Mouse (Mus musculus) ES-E14 (cell line): ENCODE measurements around the gene Cdh22. TPM values are rescaled to one million over a fixed set of nuclear protein-coding genes. Genes with fewer than 3 reads are reported as not detected.

Experiments used
- DNase-seq: peaks from one replicate; pipeline ENCODE4 v3.0.0-alpha.2; 2013; ENCODE audit warnings: low read depth, low spot score
- H3K27ac ChIP-seq: 2 replicates; pipeline ENCODE4 v1.5.1; 2012; ENCODE audit warnings: low read depth, mild to moderate bottlenecking, low read length, moderate library complexity, mixed read lengths; ENCODE audit not compliant: poor library complexity, insufficient read depth, severe bottlenecking
- H3K36me3 ChIP-seq: 2 replicates; pipeline ENCODE4 v1.6.1; 2012; ENCODE audit warnings: mild to moderate bottlenecking, low read length, moderate library complexity, mixed read lengths; ENCODE audit not compliant: control insufficient read depth, poor library complexity, insufficient read depth, severe bottlenecking
- H3K4me1 ChIP-seq, 2 experiments: fragments of 150-350 bp in 1 of 2; sonication (generic) in 1 of 2; 2 replicates each; pipeline ENCODE4 v1.6.1; 2012; ENCODE audit warnings: low read length in 2 of 2, mild to moderate bottlenecking in 1 of 2, mixed read lengths in 1 of 2; ENCODE audit not compliant: control insufficient read depth in 2 of 2, insufficient read depth in 2 of 2, poor library complexity in 1 of 2
- H3K4me3 ChIP-seq, 2 experiments: fragments of 150-350 bp in 1 of 2; sonication (generic) in 1 of 2; 2 replicates each; pipeline ENCODE4 v1.5.1; 2012; ENCODE audit warnings: low read length in 2 of 2, low read depth in 1 of 2, mild to moderate bottlenecking in 1 of 2, mixed read lengths in 1 of 2; ENCODE audit not compliant: insufficient read depth in 1 of 2, poor library complexity in 1 of 2, severe bottlenecking in 1 of 2
- H3K9ac ChIP-seq: 2 replicates; pipeline ENCODE4 v1.6.1; 2012; ENCODE audit warnings: low read depth, mild to moderate bottlenecking, low read length, mixed read lengths; ENCODE audit not compliant: poor library complexity, insufficient read depth, severe bottlenecking
- H3K9me3 ChIP-seq: fragments of 150-350 bp; sonication (generic); 2 replicates; pipeline ENCODE4 v1.6.1; 2012; ENCODE audit warnings: low read depth, mild to moderate bottlenecking, low read length; ENCODE audit not compliant: control insufficient read depth, insufficient read depth
- CHD2 ChIP-seq: IDR thresholded peaks from 2 replicates; pipeline ENCODE4 v1.6.1; 2014; ENCODE audit warnings: mild to moderate bottlenecking, low read depth, low read length, inconsistent platforms
- HCFC1 ChIP-seq: IDR thresholded peaks from 2 replicates; pipeline ENCODE4 v1.6.1; 2012; ENCODE audit warnings: low read length, inconsistent platforms, borderline replicate concordance; ENCODE audit not compliant: insufficient read depth
- MAFK ChIP-seq: IDR thresholded peaks from 2 replicates; pipeline ENCODE4 v1.6.1; 2014; ENCODE audit warnings: mild to moderate bottlenecking, low read depth, low read length, inconsistent platforms; ENCODE audit not compliant: insufficient read depth
- ZC3H11A ChIP-seq: IDR thresholded peaks from 2 replicates; pipeline ENCODE4 v1.6.1; 2012; ENCODE audit warnings: low read depth, mild to moderate bottlenecking, inconsistent platforms, low read length, borderline replicate concordance
- ZNF384 ChIP-seq: IDR thresholded peaks from 2 replicates; pipeline ENCODE4 v1.6.1; 2012; ENCODE audit warnings: low read depth, low read length, inconsistent platforms
- in situ Hi-C, 2 experiments: fragments of 600-800 bp; cut with MboI; formaldehyde crosslinking; loops; one replicate each; pipeline ENCODE4 v1.15.1; 2025; ENCODE audit warnings: low sequenced_read_pairs in 2 of 2, inconsistent platforms in 1 of 2; ENCODE audit not compliant: unreplicated experiment in 2 of 2
- total RNA-seq: library from RNA; depleted of rRNA; stranded (reverse); fragments of 300-350 nt; gene quantifications from 2 replicates; pipeline ENCODE4 v1.2.3, GENCODE M21; 2012

Cdh22 gene
- total RNA-seq, 1 experiment, result 0.13 TPM

GRCm38 (mm10) chr2:165086634-165087033 is 148.0 kb downstream of the Cdh22 start:
- H3K4me3 ChIP-seq, result no peak overlapping the region
- H3K36me3 ChIP-seq, result no peaks in the 10 kb centered on the region
- no peak overlapping the region for H3K9ac ChIP-seq
- no peak for DNase-seq
- H3K9me3 ChIP-seq, result no peaks in the 10 kb centered on the region
- no peaks in the 10 kb centered on the region for H3K4me1 ChIP-seq
- H3K27ac ChIP-seq, result no peak overlapping the region
- TF ChIP-seq ZC3H11A (no peak), ZNF384 (no peak), MAFK (no peak), HCFC1 (no peak), CHD2 (no peak)
- in situ Hi-C loops, result no loop called here

GRCm38 (mm10) chr2:165081257-165081656 is 153.4 kb downstream of the Cdh22 start:
- in situ Hi-C loops, result no loop called here
- TF ChIP-seq ZNF384 (no peak), HCFC1 (no peak), MAFK (no peak), CHD2 (no peak), ZC3H11A (no peak)
- Histone ChIP-seq H3K9me3 (no peaks in the 10 kb centered on the region), H3K4me3 (no peak overlapping the region), H3K4me1 (no peaks in the 10 kb centered on the region; a peak in 1 of 4 replicates), H3K36me3 (no peaks in the 10 kb centered on the region), H3K27ac (no peak overlapping the region), H3K9ac (no peak overlapping the region)
- DNase-seq, result no peak

GRCm38 (mm10) chr2:165080657-165081056 is 154.0 kb downstream of the Cdh22 start:
- peaks cover 0 to 3% of the 10 kb centered on the region in 2 experiments; a peak in 1 of 4 replicates for H3K4me1 ChIP-seq
- TF ChIP-seq HCFC1 (no peak), ZNF384 (no peak), MAFK (no peak), ZC3H11A (no peak), CHD2 (no peak)
- no peak overlapping the region for H3K27ac ChIP-seq
- H3K9ac ChIP-seq, result no peak overlapping the region
- H3K36me3 ChIP-seq, result no peaks in the 10 kb centered on the region
- in situ Hi-C loops, result no loop called here
- H3K4me3 ChIP-seq, result no peak overlapping the region
- no peaks in the 10 kb centered on the region for H3K9me3 ChIP-seq
- DNase-seq, result no peak

GRCm38 (mm10) chr2:165078605-165079004 is 156.0 kb downstream of the Cdh22 start:
- peaks cover 0 to 14% of the 10 kb centered on the region in 2 experiments; a peak in 1 of 4 replicates for H3K4me1 ChIP-seq
- no peaks in the 10 kb centered on the region for H3K36me3 ChIP-seq
- no peak overlapping the region for H3K9ac ChIP-seq
- no peak overlapping the region for H3K27ac ChIP-seq
- in situ Hi-C loops, result loop anchor here (5.0 to 10.0 kb wide), 3 partner anchors 206 to 284 kb away; partner anchors contain the start of gene Slc35c2 (in 1 of the 2)
- H3K9me3 ChIP-seq, result no peaks in the 10 kb centered on the region
- no peak overlapping the region for H3K4me3 ChIP-seq
- no peak for TF ChIP-seq HCFC1
- TF ChIP-seq MAFK, result no peak
- no peak for TF ChIP-seq CHD2
- no peak for TF ChIP-seq ZC3H11A
- no peak for TF ChIP-seq ZNF384
- no peak for DNase-seq

- H3K27ac ChIP-seq, result no peak overlapping the region
- peaks cover 0 to 14% of the 10 kb centered on the region in 2 experiments; a peak in 1 of 4 replicates for H3K4me1 ChIP-seq
Measured at GRCm38 (mm10) chr2:165078045-165078444, 156.6 kb downstream of the Cdh22 start.

More at GRCm38 (mm10) chr2:165078045-165078444, 156.6 kb downstream of the Cdh22 start:
- DNase-seq, result no peak
- in situ Hi-C loops, result loop anchor here (5.0 to 10.0 kb wide), 3 partner anchors 207 to 284 kb away; partner anchors contain the start of gene Slc35c2 (in 1 of the 2)
- TF ChIP-seq ZNF384 (no peak), HCFC1 (no peak), MAFK (no peak), ZC3H11A (no peak), CHD2 (no peak)
- no peak overlapping the region for H3K4me3 ChIP-seq
- no peaks in the 10 kb centered on the region for H3K9me3 ChIP-seq
- H3K9ac ChIP-seq, result no peak overlapping the region
- H3K36me3 ChIP-seq, result no peaks in the 10 kb centered on the region
